ENCODE assay signal across 26 mouse cellular contexts in the genomic region with DNA sequence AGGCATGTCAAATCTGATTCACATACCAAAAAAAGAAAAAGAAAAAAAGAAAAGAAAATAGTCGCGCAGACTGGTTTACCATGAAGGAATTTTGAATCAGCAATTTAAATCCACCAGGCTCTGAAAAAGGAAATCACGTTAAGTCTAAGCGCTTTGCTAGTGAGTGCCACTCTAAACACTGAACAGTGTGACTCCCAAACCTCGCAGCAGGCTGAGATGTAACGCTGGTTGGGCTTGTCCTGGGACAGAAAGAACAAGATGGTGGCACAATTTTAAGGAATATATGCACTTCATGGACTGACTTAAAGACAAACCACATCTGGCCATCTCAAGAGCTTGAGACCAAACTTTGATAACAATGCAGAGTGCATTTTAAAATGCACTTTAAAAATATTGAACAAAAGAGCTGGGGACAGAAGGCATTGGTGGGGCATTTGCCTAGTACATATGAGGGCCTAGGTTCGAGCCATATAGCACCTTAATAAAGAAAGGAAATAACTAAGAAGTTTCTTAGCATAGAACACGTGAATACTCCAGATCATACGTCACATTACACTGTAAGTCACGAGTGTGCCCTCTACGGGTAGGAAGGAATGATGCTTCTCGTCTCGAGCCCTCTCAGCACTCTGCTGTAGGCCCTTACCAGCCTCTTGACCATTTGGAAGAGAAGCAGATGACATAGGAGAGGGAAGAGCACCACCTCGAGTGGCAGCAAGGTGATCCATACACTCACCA. TPM values are rescaled to one million over a fixed set of nuclear protein-coding genes. Genes with fewer than 3 reads are reported as not detected.
DNase-seq lines count a peak whose midpoint lies in the region; ATAC-seq and TF ChIP-seq lines count a peak whose summit lies in the region.
"Had no signal": no experiment of that assay in that cellular context is flagged by ENCODE, and none has a peak within 500 bp of the region (broad histone marks: within the 10 kb centered on the region; RNA-seq: fewer than 3 reads in every experiment).

No protein-coding gene starts in this region.

- 61% methylated on average over 14 of the region's 14 CpGs for WGBS in forebrain, embryonic 10.5 days
- WGBS in forebrain, embryonic 15.5 days, result 61% methylated on average over 14 of the region's 14 CpGs
- 48% methylated on average over 14 of the region's 14 CpGs for WGBS in embryonic facial prominence, embryonic 14.5 days

- H3K27ac ChIP-seq in forebrain, embryonic 10.5 days, result no peak overlapping the region
- no peak overlapping the region for H3K27ac ChIP-seq in forebrain, embryonic 15.5 days (replicated peaks)
- H3K27ac ChIP-seq in layer of hippocampus, adult 2 months, result no peak overlapping the region
- H3K27ac ChIP-seq in embryonic facial prominence, embryonic 14.5 days (replicated peaks; ENCODE audit: low read depth, low read length), result no peak overlapping the region
- H3K27ac ChIP-seq: heart, adult 2 months; heart, embryonic 15.5 days; hindbrain, embryonic 15.5 days; limb, embryonic 13.5 days; liver, embryonic 13.5 days; lung, embryonic 15.5 days; neural tube, embryonic 15.5 days had no signal

- DNase-seq in forebrain, embryonic 10.5 days (ENCODE audit: extremely low spot score, low spot score), result peak; percentile 11
- no peak for DNase-seq in layer of hippocampus, adult 2 months (ENCODE audit: low spot score in 2 of 2)
- DNase-seq in layer of hippocampus, postnatal 36 days, result no peak
- DNase-seq in ES-CJ7 (ENCODE audit: low read depth, low spot score), result peak; percentile 25
- DNase-seq in embryonic facial prominence, embryonic 14.5 days (ENCODE audit: low spot score), result peak; percentile 55
- DNase-seq in ovary, postnatal 10 days (ENCODE audit: low spot score), result no peak
- DNase-seq: adrenal gland, postnatal 36 days; cerebellum, adult 11 months; cerebellum, postnatal 10 days; gastrocnemius, postnatal 25 days; heart, adult 2 months; heart, postnatal 4 days; kidney, postnatal 25 days; liver, embryonic 13.5 days; lung, postnatal 36 days; thymus, postnatal 14 days had no signal

- ATAC-seq in forebrain, embryonic 15.5 days (replicated peaks), result no peak
- ATAC-seq in embryonic facial prominence, embryonic 14.5 days (ENCODE audit: low read depth), result no peak; the same call in 1 of the 2 replicates
- ATAC-seq: forebrain, embryonic 14.5 days; intestine, postnatal 0 days; Patski had no signal

- 0 out of 2 replicates have a peak, but pooled peaks cover 2% of the 10 kb centered on the region for H3K27me3 ChIP-seq in forebrain, embryonic 10.5 days (ENCODE audit: poor library complexity, severe bottlenecking)
- H3K27me3 ChIP-seq in forebrain, embryonic 15.5 days, result no peaks in the 10 kb centered on the region
- H3K27me3 ChIP-seq in embryonic facial prominence, embryonic 14.5 days (replicated peaks; ENCODE audit: control insufficient read depth, insufficient read depth, low read length), result no peaks in the 10 kb centered on the region
- H3K27me3 ChIP-seq: heart, embryonic 15.5 days; hindbrain, embryonic 15.5 days; limb, embryonic 13.5 days; liver, embryonic 13.5 days; lung, embryonic 15.5 days; neural tube, embryonic 15.5 days had no signal

- H3K4me3 ChIP-seq in forebrain, embryonic 10.5 days, result no peak overlapping the region
- no peak overlapping the region for H3K4me3 ChIP-seq in forebrain, embryonic 15.5 days
- H3K4me3 ChIP-seq in layer of hippocampus, adult 2 months, result no peak overlapping the region
- no peak overlapping the region for H3K4me3 ChIP-seq in embryonic facial prominence, embryonic 14.5 days (ENCODE audit: low read depth, low read length)
- H3K4me3 ChIP-seq: heart, adult 2 months; heart, embryonic 15.5 days; hindbrain, embryonic 15.5 days; limb, embryonic 13.5 days; liver, embryonic 13.5 days; lung, embryonic 15.5 days; neural tube, embryonic 15.5 days had no signal

- peaks cover 6% of the 10 kb centered on the region; the same call in 1 of the 2 replicates for H3K4me1 ChIP-seq in forebrain, embryonic 10.5 days
- H3K4me1 ChIP-seq in forebrain, embryonic 15.5 days, result no peaks in the 10 kb centered on the region
- 0 out of 2 replicates have a peak, but pooled peaks cover 2% of the 10 kb centered on the region for H3K4me1 ChIP-seq in embryonic facial prominence, embryonic 14.5 days (ENCODE audit: control insufficient read depth, insufficient read depth, low read length)
- H3K4me1 ChIP-seq: heart, embryonic 15.5 days; hindbrain, embryonic 15.5 days; liver, embryonic 13.5 days; lung, embryonic 15.5 days; neural tube, embryonic 15.5 days had no signal

- peak; percentile 15 for TF ChIP-seq CTCF in layer of hippocampus, adult 2 months (conservative IDR thresholded peaks at IDR 0.05)

- H3K4me2 ChIP-seq in forebrain, embryonic 15.5 days (replicated peaks), result no peak overlapping the region
- H3K4me2 ChIP-seq in embryonic facial prominence, embryonic 14.5 days (ENCODE audit: low read depth, low read length), result peak overlapping the region; percentile 11; the same call in 1 of the 2 replicates
- H3K4me2 ChIP-seq: heart, embryonic 15.5 days; hindbrain, embryonic 15.5 days; limb, embryonic 13.5 days; liver, embryonic 13.5 days; lung, embryonic 15.5 days; neural tube, embryonic 15.5 days had no signal

- no peaks in the 10 kb centered on the region for H3K9me3 ChIP-seq in forebrain, embryonic 10.5 days
- H3K9me3 ChIP-seq in forebrain, embryonic 15.5 days, result no peaks in the 10 kb centered on the region
- H3K9me3 ChIP-seq in embryonic facial prominence, embryonic 14.5 days (ENCODE audit: control insufficient read depth, low read length), result no peaks in the 10 kb centered on the region
- H3K9me3 ChIP-seq: heart, embryonic 15.5 days; hindbrain, embryonic 15.5 days; limb, embryonic 13.5 days; liver, embryonic 13.5 days; lung, embryonic 15.5 days; neural tube, embryonic 15.5 days had no signal

- no peaks in the 10 kb centered on the region for H3K36me3 ChIP-seq in forebrain, embryonic 10.5 days (replicated peaks)
- H3K36me3 ChIP-seq in forebrain, embryonic 15.5 days, result no peaks in the 10 kb centered on the region
- H3K36me3 ChIP-seq in embryonic facial prominence, embryonic 14.5 days (ENCODE audit: control insufficient read depth, insufficient read depth, low read length), result no peaks in the 10 kb centered on the region
- H3K36me3 ChIP-seq: G1E; heart, embryonic 15.5 days; hindbrain, embryonic 15.5 days; limb, embryonic 13.5 days; liver, embryonic 13.5 days; lung, embryonic 15.5 days; neural tube, embryonic 15.5 days had no signal

- H3K9ac ChIP-seq in forebrain, embryonic 15.5 days (replicated peaks), result no peak overlapping the region
- H3K9ac ChIP-seq in embryonic facial prominence, embryonic 14.5 days (ENCODE audit: low read depth, low read length), result no peak overlapping the region
- H3K9ac ChIP-seq: heart, embryonic 15.5 days; hindbrain, embryonic 15.5 days; limb, embryonic 13.5 days; liver, embryonic 13.5 days; lung, embryonic 15.5 days; neural tube, embryonic 15.5 days had no signal

RNA-seq across cellular contexts. Expression of gene Ephb1, which starts 16.7 kb away (rescaled TPM):
- 9.1 and 11.0 TPM in 2 replicates for polyA plus RNA-seq in forebrain, embryonic 10.5 days (2016; fragmentation: Nextera tagmentation; extraction: Ambion mirVana)
- 40.5 and 42.3 TPM in 2 replicates for polyA plus RNA-seq in forebrain, embryonic 15.5 days (2015; fragmentation: Nextera tagmentation; extraction: Ambion mirVana)
- total RNA-seq in layer of hippocampus, adult 2 months (2021), result 10 to 100 TPM; 23.5 to 26.3 TPM
- 10 to 100 TPM; 25.8 to 26.6 TPM for total RNA-seq in layer of hippocampus, postnatal 36 days (2021)
- 3.9 and 4.4 TPM in 2 replicates for polyA plus RNA-seq in embryonic facial prominence, embryonic 14.5 days (2014; fragmentation: Nextera tagmentation; extraction: Ambion mirVana)
- polyA plus RNA-seq: G1E had no signal

Comparison
In these comparisons a context has a peak if more than half of its experiments do, and no peak if none do; other contexts are left out.
1. DNase-seq: peak in forebrain, embryonic 10.5 days (single experiment), ES-CJ7 (single experiment) and embryonic facial prominence, embryonic 14.5 days (single experiment); none in layer of hippocampus, adult 2 months (0 of 2), layer of hippocampus, postnatal 36 days (0 of 2) and ovary, postnatal 10 days (single experiment).